ENCODE assay signal across 21 mouse cellular contexts in the genomic region with DNA sequence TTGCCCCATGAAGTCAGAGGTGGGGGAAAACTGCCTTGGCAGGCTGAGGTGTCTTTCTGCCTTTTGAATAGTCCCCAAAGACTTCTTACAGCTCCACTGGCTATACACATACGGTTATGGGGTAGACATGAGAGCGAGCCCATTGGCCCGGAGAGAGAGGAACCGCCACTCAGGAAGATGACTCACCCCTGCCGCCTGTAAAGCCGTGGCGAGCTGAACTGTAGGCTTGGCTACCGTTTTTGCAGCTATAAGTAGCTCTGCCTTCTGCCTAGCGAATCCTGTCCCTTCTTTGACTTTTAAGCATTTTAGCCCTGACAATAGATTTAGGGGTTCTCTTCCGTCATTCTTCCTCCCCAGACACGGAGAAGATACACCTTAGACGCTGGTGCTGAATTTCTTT. TPM values are rescaled to one million over a fixed set of nuclear protein-coding genes. Genes with fewer than 3 reads are reported as not detected.
DNase-seq lines count a peak whose midpoint lies in the region; ATAC-seq and TF ChIP-seq lines count a peak whose summit lies in the region.
"Had no signal": no experiment of that assay in that cellular context is flagged by ENCODE, and none has a peak within 500 bp of the region (broad histone marks: within the 10 kb centered on the region; RNA-seq: fewer than 3 reads in every experiment).

No protein-coding gene starts in this region.

- H3K4me2 ChIP-seq in liver, postnatal 0 days (ENCODE audit: low read depth, low read length) = no peak overlapping the region
- no peak overlapping the region for H3K4me2 ChIP-seq in liver, embryonic 12.5 days
- H3K4me2 ChIP-seq: heart, embryonic 15.5 days; kidney, embryonic 15.5 days; liver, embryonic 15.5 days; midbrain, embryonic 12.5 days had no signal

- peak; percentile 31 for DNase-seq in liver, postnatal 0 days
- DNase-seq in CD4-positive, CD25-positive, alpha-beta regulatory T cell, adult 2 months (ENCODE audit: low read depth, low spot score) = peak; percentile 20
- no peak for DNase-seq in lung, adult 18-20 months
- no peak for DNase-seq in cerebellum, adult 18-20 months
- no peak for DNase-seq in cerebellum, postnatal 36 days
- DNase-seq: cerebellum, adult 9-10 months; gastrocnemius, postnatal 14 days; heart, adult 2 months; heart, postnatal 4 days; thymus, postnatal 25 days had no signal

- ATAC-seq in liver, postnatal 0 days = no peak
- ATAC-seq in liver, embryonic 12.5 days = no peak
- peak; percentile 76 for ATAC-seq in common myeloid progenitor, adult 5-6 weeks (replicated peaks; ENCODE audit: low read depth, poor library complexity, severe bottlenecking)
- ATAC-seq in monocyte, adult 5-6 weeks (replicated peaks; ENCODE audit: insufficient number of reproducible peaks, low FRiP score, low TSS enrichment, poor library complexity, severe bottlenecking) = peak; percentile 73; the same call in 1 of the 2 replicates
- ATAC-seq: hindbrain, embryonic 16.5 days; intestine, embryonic 16.5 days had no signal

- no peak for TF ChIP-seq EP300 in liver, postnatal 0 days (IDR thresholded peaks at IDR 0.05; ENCODE audit: low read depth)

- TF ChIP-seq CTCF in liver, postnatal 0 days (IDR thresholded peaks at IDR 0.05; ENCODE audit: low read depth) = no peak

- peaks cover 8% of the 10 kb centered on the region for H3K36me3 ChIP-seq in liver, postnatal 0 days (replicated peaks; ENCODE audit: insufficient read depth, low read length)
- peaks cover 54% of the 10 kb centered on the region for H3K36me3 ChIP-seq in liver, embryonic 12.5 days

- H3K4me3 ChIP-seq in liver, postnatal 0 days (ENCODE audit: low read depth, low read length) = no peak overlapping the region
- no peak overlapping the region for H3K4me3 ChIP-seq in liver, embryonic 12.5 days
- H3K4me3 ChIP-seq: heart, adult 2 months; heart, embryonic 15.5 days; kidney, embryonic 15.5 days; liver, embryonic 15.5 days; midbrain, embryonic 12.5 days; myocyte had no signal

- H3K4me1 ChIP-seq in liver, postnatal 0 days (ENCODE audit: insufficient read depth) = no peaks in the 10 kb centered on the region
- H3K4me1 ChIP-seq in liver, embryonic 12.5 days = no peaks in the 10 kb centered on the region
- H3K4me1 ChIP-seq: kidney, embryonic 15.5 days; midbrain, embryonic 12.5 days had no signal

- WGBS in liver, postnatal 0 days (ENCODE audit: insufficient replicate concordance) = 53% methylated on average over 12 of the region's 12 CpGs
- WGBS in liver, embryonic 12.5 days (ENCODE audit: insufficient replicate concordance) = 58% methylated on average over 12 of the region's 12 CpGs

- no peak overlapping the region for H3K9ac ChIP-seq in liver, postnatal 0 days (replicated peaks)
- H3K9ac ChIP-seq in liver, embryonic 12.5 days = no peak overlapping the region
- H3K9ac ChIP-seq: heart, embryonic 15.5 days; kidney, embryonic 15.5 days; liver, embryonic 15.5 days; midbrain, embryonic 12.5 days had no signal

- no peaks in the 10 kb centered on the region for H3K27me3 ChIP-seq in liver, postnatal 0 days (ENCODE audit: insufficient read depth, low read length)
- H3K27me3 ChIP-seq in liver, embryonic 12.5 days (replicated peaks) = no peaks in the 10 kb centered on the region
- H3K27me3 ChIP-seq: heart, embryonic 15.5 days; kidney, embryonic 15.5 days; liver, embryonic 15.5 days; midbrain, embryonic 12.5 days had no signal

- no peak overlapping the region for H3K27ac ChIP-seq in liver, postnatal 0 days (ENCODE audit: low read depth)
- H3K27ac ChIP-seq in liver, embryonic 12.5 days = no peak overlapping the region
- H3K27ac ChIP-seq: heart, adult 2 months; heart, embryonic 15.5 days; kidney, embryonic 15.5 days; liver, embryonic 15.5 days; midbrain, embryonic 12.5 days had no signal

- H3K9me3 ChIP-seq in liver, postnatal 0 days (ENCODE audit: low read length) = no peaks in the 10 kb centered on the region
- H3K9me3 ChIP-seq in liver, embryonic 12.5 days (replicated peaks) = no peaks in the 10 kb centered on the region
- H3K9me3 ChIP-seq: G1E; heart, embryonic 15.5 days; kidney, embryonic 15.5 days; liver, embryonic 15.5 days; midbrain, embryonic 12.5 days had no signal

RNA-seq across cellular contexts. Expression of a gene that starts 47.7 kb away (rescaled TPM):
- polyA plus RNA-seq in liver, postnatal 0 days (2015; fragmentation: Nextera tagmentation; extraction: Ambion mirVana) = 22.3 and 22.6 TPM in 2 replicates
- polyA plus RNA-seq in liver, embryonic 12.5 days (2016; fragmentation: Nextera tagmentation; extraction: Ambion mirVana) = 18.7 and 21.6 TPM in 2 replicates
- total RNA-seq in common myeloid progenitor, adult 5-6 weeks (2017) = 20.5 and 29.0 TPM in 2 replicates
- 27.4 to 61.1 TPM (median 27.9 TPM) in 3 replicates for total RNA-seq in monocyte, adult 5-6 weeks (2017)

RNA-seq across cellular contexts. Expression of a gene that starts 51.2 kb away (rescaled TPM):
- 0.60 and 0.62 TPM in 2 replicates for polyA plus RNA-seq in liver, postnatal 0 days (2015; fragmentation: Nextera tagmentation; extraction: Ambion mirVana)
- polyA plus RNA-seq in liver, embryonic 12.5 days (2016; fragmentation: Nextera tagmentation; extraction: Ambion mirVana) = 1.9 and 2.1 TPM in 2 replicates
- 5.4 and 5.7 TPM in 2 replicates for total RNA-seq in common myeloid progenitor, adult 5-6 weeks (2017)
- total RNA-seq in monocyte, adult 5-6 weeks (2017) = 2.3 to 6.9 TPM (median 2.6 TPM) in 3 replicates

Comparison
In these comparisons a context has a peak if more than half of its experiments do, and no peak if none do; other contexts are left out.
1. ATAC-seq: peak in common myeloid progenitor, adult 5-6 weeks (single experiment) and monocyte, adult 5-6 weeks (single experiment); none in liver, postnatal 0 days (single experiment) and liver, embryonic 12.5 days (single experiment).
2. DNase-seq: peak in liver, postnatal 0 days (single experiment) and CD4-positive, CD25-positive, alpha-beta regulatory T cell, adult 2 months (single experiment); none in lung, adult 18-20 months (0 of 2), cerebellum, adult 18-20 months (0 of 2) and cerebellum, postnatal 36 days (0 of 2).